Comparison of ENCODE assay signal across 14 mouse cellular contexts in genomic region chr6:15900495-15900894, GRCm38 (mm10).
"Had no signal": no experiment of that assay in that cellular context is flagged by ENCODE, and none has a peak within 500 bp of the region (broad histone marks: within the 10 kb centered on the region; RNA-seq: fewer than 3 reads in every experiment).

No protein-coding gene starts in this region.

- DNase-seq: retina, postnatal 1 day; right cerebral cortex, adult 18-20 months; right cerebral cortex, postnatal 14 days; right cerebral cortex, postnatal 25 days; right cerebral cortex, postnatal 4 days; spleen, adult 18-20 months; thymus, adult 18-20 months; thymus, adult 2 months; thymus, postnatal 14 days; thymus, postnatal 25 days; thymus, postnatal 36 days; thymus, postnatal 4 days had no signal

- H3K4me1 ChIP-seq: neural tube, embryonic 15.5 days; stomach, embryonic 15.5 days had no signal

- H3K4me3 ChIP-seq: neural tube, embryonic 15.5 days; stomach, embryonic 15.5 days had no signal
